Mouse (Mus musculus) hindbrain, postnatal 0 days (tissue): ENCODE measurements around the gene Gm29427. TPM values are rescaled to one million over a fixed set of nuclear protein-coding genes. Genes with fewer than 3 reads are reported as not detected.
"Not testable (repeated sequence)": the region's sequence is repeated elsewhere in the genome, so short reads cannot be mapped to it uniquely, and the experiment has no call there.

Experiments used
- ATAC-seq: fragments of 200-750 bp; cut with Nextera tagmentation; 2 replicates; pipeline ENCODE4 v1.8.0; 2017; ENCODE audit warnings: mild to moderate bottlenecking, moderate TSS enrichment, moderate library complexity
- DNase-seq: peaks from one replicate; pipeline ENCODE4 v3.0.0-alpha.2; 2015; ENCODE audit warnings: low spot score
- H3K27ac ChIP-seq: fragments of 300-500 bp; sonication (generic); 2 replicates; pipeline ENCODE4 v1.5.1; 2014; ENCODE audit warnings: mild to moderate bottlenecking
- H3K27me3 ChIP-seq: fragments of 300-500 bp; sonication (generic); 2 replicates; pipeline ENCODE4 v1.6.1; 2014; ENCODE audit warnings: low read length, mixed read lengths; ENCODE audit not compliant: insufficient read depth
- H3K36me3 ChIP-seq: fragments of 300-500 bp; sonication (generic); 2 replicates; pipeline ENCODE4 v1.6.1; 2014; ENCODE audit warnings: low read length, mixed read lengths; ENCODE audit not compliant: insufficient read depth
- H3K4me1 ChIP-seq: fragments of 300-500 bp; sonication (generic); 2 replicates; pipeline ENCODE4 v1.6.1; 2014; ENCODE audit warnings: antibody characterized with exemption, low read length, mixed read lengths; ENCODE audit not compliant: insufficient read depth
- H3K4me2 ChIP-seq: fragments of 300-500 bp; sonication (generic); 2 replicates; pipeline ENCODE4 v1.6.1; 2014; ENCODE audit warnings: low read depth, mild to moderate bottlenecking, low read length, moderate library complexity, mixed read lengths
- H3K4me3 ChIP-seq: fragments of 300-500 bp; sonication (generic); 2 replicates; pipeline ENCODE4 v1.5.1; 2014; ENCODE audit warnings: low read length
- H3K9ac ChIP-seq: fragments of 300-500 bp; sonication (generic); replicated peaks from 2 replicates; pipeline ENCODE4 v1.6.1; 2014; ENCODE audit warnings: mild to moderate bottlenecking, low read length, moderate library complexity, mixed read lengths
- H3K9me3 ChIP-seq: fragments of 300-500 bp; sonication (generic); 2 replicates; pipeline ENCODE4 v1.6.1; 2016; ENCODE audit warnings: low read length, mixed read lengths
- CTCF ChIP-seq: IDR thresholded peaks from 2 replicates; pipeline ENCODE4 v1.5.1; 2016; ENCODE audit warnings: antibody characterized with exemption, control low read depth, low read depth
- WGBS: fragments of 180-500 bp; shearing (Covaris S2); extraction: QIAGEN DNeasy Blood & Tissue Kit; methylation state at CpG from one replicate; pipeline ENCODE4 v1.1.7; 2014; 5-methylcytosine and 5-hydroxymethylcytosine counted together
- polyA plus RNA-seq: library from polyadenylated mRNA; unstranded; fragments of >200 nt; fragmentation: Nextera tagmentation; extraction: Ambion mirVana; gene quantifications from 2 replicates; pipeline ENCODE4 v1.2.1, GENCODE M21; 2015
- total RNA-seq: library from RNA; depleted of rRNA; stranded (reverse); fragments of >200 nt; gene quantifications from 2 replicates; pipeline ENCODE4 v1.2.3, GENCODE M21; 2014; rRNA removed

The Gm29427 gene
- total and polyA plus RNA-seq, 2 experiments from 2014 or later: not detected

- no peak within 1 kb of the TSS for H3K4me3 ChIP-seq
- no peak within 1 kb of the TSS for H3K27ac ChIP-seq
- H3K36me3 ChIP-seq: no peaks in the 10 kb centered on the region
- ATAC-seq (no peak), DNase-seq (no peak)
- WGBS: 82% methylated on average over 3 of the region's 3 CpGs
- H3K27me3 ChIP-seq: no peaks in the 10 kb centered on the region
- H3K4me1 ChIP-seq: no peaks in the 10 kb centered on the region
- H3K9me3 ChIP-seq: no peaks in the 10 kb centered on the region
- TF ChIP-seq CTCF: no peak
- no peak within 1 kb of the TSS for H3K4me2 ChIP-seq
- H3K9ac ChIP-seq: no peak within 1 kb of the TSS
Measured at GRCm38 (mm10) chr1:130661454-130661853, 54.1 kb downstream of the Gm29427 start, which contains the start of gene C4bp. Gene C4bp, minus strand, starts transcription at chr1:130661632.

- H3K9ac ChIP-seq, H3K4me1 ChIP-seq, H3K27ac ChIP-seq, H3K4me2 ChIP-seq, H3K36me3 ChIP-seq, DNase-seq, H3K4me3 ChIP-seq, H3K27me3 ChIP-seq, H3K9me3 ChIP-seq, ATAC-seq: not testable (repeated sequence)
- WGBS: 49% methylated on average over 5 of the region's 5 CpGs
Measured at GRCm38 (mm10) chr1:130659641-130660040, 56.0 kb downstream of the Gm29427 start.

GRCm38 (mm10) chr1:130644103-130644502 lies 71.5 kb downstream of the Gm29427 start:
- DNase-seq: peak; percentile 17
- no peaks in the 10 kb centered on the region for H3K9me3 ChIP-seq

GRCm38 (mm10) chr1:130640967-130641366 lies 74.6 kb downstream of the Gm29427 start:
- no peak for DNase-seq
- TF ChIP-seq CTCF: no peak
- no peak overlapping the region for H3K4me3 ChIP-seq
- no peak overlapping the region for H3K4me2 ChIP-seq
- no peaks in the 10 kb centered on the region for H3K27me3 ChIP-seq
- no peak for ATAC-seq
- H3K9ac ChIP-seq: no peak overlapping the region
- H3K9me3 ChIP-seq: no peaks in the 10 kb centered on the region
- no peaks in the 10 kb centered on the region for H3K36me3 ChIP-seq
- H3K27ac ChIP-seq: no peak overlapping the region
- no peaks in the 10 kb centered on the region for H3K4me1 ChIP-seq

More at GRCm38 (mm10) chr1:130644103-130644502, 71.5 kb downstream of the Gm29427 start:
- no peak for ATAC-seq
- 41% methylated on average over 4 of the region's 4 CpGs for WGBS
- Histone ChIP-seq H3K4me1 (no peaks in the 10 kb centered on the region), H3K27ac (no peak overlapping the region), H3K27me3 (no peaks in the 10 kb centered on the region), H3K4me3 (no peak overlapping the region), H3K9ac (no peak overlapping the region), H3K36me3 (no peaks in the 10 kb centered on the region), H3K4me2 (no peak overlapping the region)
- TF ChIP-seq CTCF: no peak

GRCm38 (mm10) chr1:130633761-130634410 lies 81.7 kb downstream of the Gm29427 start:
- no peaks in the 10 kb centered on the region for H3K36me3 ChIP-seq
- H3K4me1 ChIP-seq: no peaks in the 10 kb centered on the region
- H3K9me3 ChIP-seq: no peaks in the 10 kb centered on the region
- 38% methylated on average over 16 of the region's 16 CpGs for WGBS
- peak; percentile 89 for TF ChIP-seq CTCF
- no peak overlapping the region for H3K9ac ChIP-seq
- ATAC-seq: 0 out of 2 replicates have a peak, but pooled peaks have one; percentile 61
- peak; percentile 73 for DNase-seq
- no peaks in the 10 kb centered on the region for H3K27me3 ChIP-seq
- H3K27ac ChIP-seq: no peak overlapping the region
- no peak overlapping the region for H3K4me2 ChIP-seq
- H3K4me3 ChIP-seq: no peak overlapping the region

- Histone ChIP-seq H3K9ac (no peak overlapping the region), H3K9me3 (no peaks in the 10 kb centered on the region), H3K4me3 (no peak overlapping the region), H3K27ac (no peak overlapping the region), H3K4me2 (no peak overlapping the region), H3K36me3 (no peaks in the 10 kb centered on the region), H3K4me1 (no peaks in the 10 kb centered on the region), H3K27me3 (no peaks in the 10 kb centered on the region)
- ATAC-seq (no peak), DNase-seq (no peak)
- WGBS: 88% methylated on average over 8 of the region's 8 CpGs
- no peak for TF ChIP-seq CTCF
Measured at GRCm38 (mm10) chr1:130633316-130633715, 82.3 kb downstream of the Gm29427 start.

GRCm38 (mm10) chr1:130629521-130629920 lies 86.1 kb downstream of the Gm29427 start, which contains the start of gene Zp3r:
Gene Zp3r, minus strand, starts transcription at chr1:130629621.
- no peak within 1 kb of the TSS for H3K4me3 ChIP-seq
- no peak within 1 kb of the TSS for H3K27ac ChIP-seq
- H3K9me3 ChIP-seq: no peaks in the 10 kb centered on the region
- 97% methylated on average over 2 of the region's 2 CpGs for WGBS
- DNase-seq: no peak
- H3K4me2 ChIP-seq: no peak within 1 kb of the TSS
- H3K9ac ChIP-seq: no peak within 1 kb of the TSS
- H3K27me3 ChIP-seq: no peaks in the 10 kb centered on the region
- no peaks in the 10 kb centered on the region for H3K36me3 ChIP-seq
- ATAC-seq: no peak
- no peaks in the 10 kb centered on the region for H3K4me1 ChIP-seq
- no peak for TF ChIP-seq CTCF

Other genes with a start within 250 kb of the Gm29427 start
- gene Zp3r, start 86.2 kb downstream of the Gm29427 start, total RNA-seq: not detected in 2 replicates
- gene Zp3r, start 86.2 kb downstream of the Gm29427 start, polyA plus RNA-seq: not detected in 2 replicates
- not detected in 2 replicates for gene C4bp, start 54.2 kb downstream of the Gm29427 start, total RNA-seq
- gene C4bp, start 54.2 kb downstream of the Gm29427 start, polyA plus RNA-seq: 0.08 and 0.18 TPM in 2 replicates
- 10.4 and 11.9 TPM in 2 replicates for gene Yod1, start 1.5 kb upstream of the Gm29427 start, total RNA-seq
- 19.3 and 20.7 TPM in 2 replicates for gene Yod1, start 1.5 kb upstream of the Gm29427 start, polyA plus RNA-seq
- 23.6 and 30.0 TPM in 2 replicates for gene Pfkfb2, start 13.5 kb upstream of the Gm29427 start, total RNA-seq
- 13.3 and 13.5 TPM in 2 replicates for gene Pfkfb2, start 13.5 kb upstream of the Gm29427 start, polyA plus RNA-seq
- 0.32 and 1.3 TPM in 2 replicates for gene AA986860, start 16.2 kb upstream of the Gm29427 start, total RNA-seq
- gene AA986860, start 16.2 kb upstream of the Gm29427 start, polyA plus RNA-seq: 0.58 and 0.59 TPM in 2 replicates
- gene Fcamr, start 85.1 kb upstream of the Gm29427 start, total RNA-seq: not detected in 2 replicates
- not detected in 2 replicates for gene Fcamr, start 85.1 kb upstream of the Gm29427 start, polyA plus RNA-seq
- gene Pigr, start 110.9 kb upstream of the Gm29427 start, total RNA-seq: not detected in 2 replicates
- not detected in 2 replicates for gene Pigr, start 110.9 kb upstream of the Gm29427 start, polyA plus RNA-seq
- gene Fcmr, start 149.9 kb upstream of the Gm29427 start, total RNA-seq: 0.75 and 2.2 TPM in 2 replicates
- 2.5 and 2.7 TPM in 2 replicates for gene Fcmr, start 149.9 kb upstream of the Gm29427 start, polyA plus RNA-seq
- not detected in 2 replicates for gene Il24, start 171.7 kb upstream of the Gm29427 start, total RNA-seq
- gene Il24, start 171.7 kb upstream of the Gm29427 start, polyA plus RNA-seq: not detected in 2 replicates
- not detected in 2 replicates for gene Il20, start 195.7 kb upstream of the Gm29427 start, total RNA-seq
- not detected in 2 replicates for gene Il20, start 195.7 kb upstream of the Gm29427 start, polyA plus RNA-seq
- gene Il19, start 224.3 kb upstream of the Gm29427 start, total RNA-seq: 0.37 TPM in 1 of 2 replicates, not detected in the other
- gene Il19, start 224.3 kb upstream of the Gm29427 start, polyA plus RNA-seq: 0.21 TPM in 1 of 2 replicates, not detected in the other